Mouse (Mus musculus): Measurements from ENCODE around the gene Ddb2.

Gene Ddb2

GRCm38 (mm10) chr2:91236601-91237510 is at the start of gene Ddb2:
TSS of gene Ddb2 (minus strand) at chr2:91236982.
- peak; percentile 91 for DNase-seq (ENCODE audit: low read depth)

GRCm38 (mm10) chr2:91285885-91286505 is 49.2 kb upstream of the Ddb2 start:
- no peak for DNase-seq (ENCODE audit: low read depth)

DNA sequence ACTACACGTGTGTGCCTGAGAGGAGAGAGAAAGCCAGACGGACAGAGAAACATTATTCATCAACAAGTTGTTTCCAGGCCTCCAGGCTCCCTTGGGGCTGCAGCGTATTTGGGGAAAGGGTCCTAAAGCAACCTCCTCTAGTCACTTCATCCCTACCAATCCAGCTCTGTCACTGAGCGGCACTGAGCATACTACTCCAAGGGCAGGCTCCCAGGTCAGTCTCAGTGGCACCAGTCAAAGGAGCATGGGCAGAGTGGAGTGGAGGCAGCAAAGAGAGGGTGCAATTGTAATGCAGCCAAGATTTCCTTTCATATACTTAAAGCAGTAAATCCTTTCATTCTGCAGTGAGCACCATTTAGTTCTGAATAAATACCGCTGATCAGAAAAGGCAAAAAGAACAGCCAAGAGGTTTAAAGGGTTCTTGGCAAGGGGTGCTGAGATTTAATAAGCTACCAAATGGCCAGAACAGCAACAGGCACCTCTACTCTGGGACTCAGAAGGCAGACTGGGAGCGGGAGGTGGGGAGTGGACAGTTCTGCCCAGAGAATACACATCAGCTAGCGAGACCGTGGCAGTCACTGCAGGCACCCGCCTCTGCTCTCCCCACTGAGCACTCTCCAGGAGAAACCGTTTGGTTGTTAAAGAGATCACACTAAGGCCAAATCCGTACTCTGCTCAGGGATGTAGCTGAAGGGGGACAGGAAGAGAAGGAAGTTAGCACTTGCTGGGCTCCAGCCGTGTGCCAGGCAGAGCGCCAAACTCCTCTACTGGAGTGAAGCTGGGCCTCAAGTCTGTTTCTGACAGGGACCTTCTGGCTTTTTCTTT is 47.8 kb upstream of the Ddb2 start:
- no peak for DNase-seq (ENCODE audit: low read depth)

DNA sequence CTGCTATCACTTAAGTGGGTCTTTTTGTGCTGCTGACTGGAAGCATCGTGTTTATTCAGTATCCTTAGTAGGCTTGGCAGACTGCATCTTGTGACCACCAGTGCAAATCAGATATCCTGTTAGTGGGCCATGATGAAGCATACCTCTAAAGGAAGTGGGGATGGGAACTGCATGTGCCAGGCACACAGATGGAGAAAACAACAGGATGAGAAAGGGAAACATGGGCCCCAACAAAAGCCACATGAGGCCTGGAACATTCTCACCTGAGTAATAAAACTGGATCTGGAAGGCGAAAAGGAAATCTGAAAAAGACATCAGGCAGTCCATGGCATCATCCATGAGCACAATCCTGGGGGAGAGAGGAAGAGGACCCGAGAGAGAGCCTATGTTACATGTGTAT is 47.2 kb upstream of the Ddb2 start:
- DNase-seq (ENCODE audit: low read depth): no peak

DNA sequence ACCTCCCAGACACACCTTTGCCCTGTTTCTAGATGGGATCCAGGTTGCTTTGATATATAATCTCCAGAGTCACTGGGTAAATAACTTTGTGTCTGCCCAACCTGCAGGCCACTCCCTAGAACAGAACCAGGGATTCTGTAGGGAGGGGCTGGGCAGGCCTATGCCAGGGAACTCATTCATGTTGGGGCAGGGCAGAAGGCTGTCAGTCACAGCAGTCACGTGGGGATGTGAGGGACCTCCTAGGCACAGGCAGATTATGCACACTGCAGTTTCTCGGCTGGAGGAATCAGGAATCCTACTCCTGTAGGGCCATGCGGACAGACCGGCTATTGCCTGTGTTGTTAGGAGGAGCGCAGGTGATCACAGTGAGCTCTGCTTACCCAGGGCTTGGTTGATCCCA is 44.6 kb upstream of the Ddb2 start:
- DNase-seq (ENCODE audit: low read depth): no peak

GRCm38 (mm10) chr2:91279372-91279755 is 42.6 kb upstream of the Ddb2 start:
- no peak for DNase-seq (ENCODE audit: low read depth)

DNA sequence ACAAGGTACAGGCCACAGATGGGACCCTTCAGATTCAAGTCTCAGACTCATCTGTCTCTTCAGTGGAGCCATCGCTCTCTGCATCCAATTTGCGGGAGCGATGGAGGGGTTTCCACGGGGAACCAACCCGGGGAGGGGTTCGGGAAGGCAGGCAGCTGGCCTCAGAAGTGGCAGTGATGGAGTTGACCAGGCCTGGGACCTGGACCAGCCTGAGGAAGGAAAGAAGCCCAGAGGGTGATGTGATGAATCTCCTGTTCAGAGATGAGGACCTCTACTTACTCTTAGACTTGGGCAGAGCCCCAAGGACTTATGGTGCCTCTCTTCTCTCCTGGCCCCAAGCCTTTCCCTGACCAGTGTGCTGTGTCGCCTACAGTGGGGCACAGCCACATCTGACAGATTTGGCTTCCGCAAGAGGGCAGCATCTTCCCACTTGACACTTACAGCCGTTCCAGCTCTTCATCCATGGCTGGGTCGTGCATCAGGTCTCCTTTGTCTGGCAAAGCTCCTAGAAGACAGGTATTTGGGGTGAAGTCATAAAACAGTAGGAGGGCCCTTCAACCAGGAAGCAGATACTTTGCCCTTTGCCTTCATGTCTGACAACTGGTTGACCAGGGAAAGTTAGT is 42.1 kb upstream of the Ddb2 start:
- no peak for DNase-seq (ENCODE audit: low read depth)

GRCm38 (mm10) chr2:91269687-91270133 is 32.9 kb upstream of the Ddb2 start:
- no peak for DNase-seq (ENCODE audit: low read depth)

- no peak for DNase-seq (ENCODE audit: low read depth)
Observed at GRCm38 (mm10) chr2:91268706-91269105, 31.9 kb upstream of the Ddb2 start.

- no peak for DNase-seq (ENCODE audit: low read depth)
Observed at GRCm38 (mm10) chr2:91268042-91268441, 31.3 kb upstream of the Ddb2 start.

GRCm38 (mm10) chr2:91264711-91265681 is 28.2 kb upstream of the Ddb2 start, which contains the start of gene Arfgap2:
TSS of gene Arfgap2 (plus strand) at chr2:91264974.
- peak; percentile 95 for DNase-seq (ENCODE audit: low read depth)

- no peak for DNase-seq (ENCODE audit: low read depth)
Observed at GRCm38 (mm10) chr2:91263692-91264660, 27.2 kb upstream of the Ddb2 start.

DNA sequence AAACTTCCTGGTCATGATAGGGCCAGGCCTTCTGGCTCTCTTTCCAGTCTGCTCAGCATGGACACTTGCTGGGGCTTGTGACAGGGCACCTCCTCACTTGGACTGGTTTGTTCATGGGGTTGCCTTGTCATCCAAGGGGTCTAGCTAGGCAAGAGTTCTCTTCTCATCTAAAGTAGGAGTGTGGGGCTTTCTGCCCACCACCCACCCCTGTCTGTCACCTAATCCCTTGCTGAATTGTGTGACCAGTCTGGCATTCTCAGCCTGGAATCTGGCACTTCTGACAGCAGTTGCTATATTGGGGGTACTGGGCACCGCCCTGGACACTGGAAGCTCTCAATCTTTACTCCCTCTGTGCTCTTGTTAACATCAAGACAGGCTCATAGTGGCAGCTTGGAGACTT is 22.7 kb upstream of the Ddb2 start:
- no peak for DNase-seq (ENCODE audit: low read depth)

- DNase-seq (ENCODE audit: low read depth): no peak
Observed at GRCm38 (mm10) chr2:91258830-91259229, 22.0 kb upstream of the Ddb2 start.

- DNase-seq (ENCODE audit: low read depth): no peak
Observed at GRCm38 (mm10) chr2:91258054-91258453, 21.3 kb upstream of the Ddb2 start.

DNA sequence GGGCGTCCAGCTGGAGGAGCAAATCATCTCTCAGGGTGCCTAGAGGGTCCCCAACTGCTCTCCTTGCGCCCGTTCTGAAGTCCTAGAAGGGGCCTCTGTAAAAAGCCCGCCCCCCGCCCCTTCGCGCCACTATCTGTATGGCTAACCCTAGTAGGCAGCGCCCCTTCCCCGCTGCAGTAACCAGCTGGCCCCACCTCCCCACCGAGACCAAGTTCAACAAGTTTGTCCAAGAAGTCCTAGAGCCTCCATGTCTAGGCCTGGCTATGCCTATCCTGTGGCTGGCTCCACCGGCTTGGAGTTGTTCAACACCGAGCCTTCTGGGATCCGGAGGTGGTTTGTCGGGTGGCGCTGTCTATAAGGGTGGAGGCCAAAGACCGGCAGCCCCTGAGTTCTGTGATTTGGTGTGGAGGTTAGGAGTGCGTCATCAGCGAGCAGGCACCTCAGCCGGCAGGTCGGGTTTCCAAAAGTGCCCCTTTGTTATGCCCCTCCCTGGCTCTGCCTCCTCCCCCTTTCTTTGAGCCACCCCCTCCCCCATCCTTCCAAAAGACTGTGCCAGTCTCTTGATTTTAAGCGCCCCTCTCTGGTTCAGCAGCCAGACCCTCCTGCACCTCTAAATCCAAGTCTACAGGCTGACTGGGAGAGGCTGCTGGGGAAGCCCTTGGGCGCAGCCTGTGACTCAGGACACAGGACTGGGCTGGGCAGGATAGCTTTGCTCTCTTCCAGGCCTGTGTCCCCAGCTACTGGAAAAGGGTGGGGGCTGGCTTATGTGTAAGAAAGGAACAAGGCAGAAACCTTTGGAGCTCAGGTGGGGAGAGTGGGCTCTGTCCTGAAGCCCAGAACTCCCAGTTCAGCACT is 20.6 kb upstream of the Ddb2 start:
- no peak for DNase-seq (ENCODE audit: low read depth)

DNA sequence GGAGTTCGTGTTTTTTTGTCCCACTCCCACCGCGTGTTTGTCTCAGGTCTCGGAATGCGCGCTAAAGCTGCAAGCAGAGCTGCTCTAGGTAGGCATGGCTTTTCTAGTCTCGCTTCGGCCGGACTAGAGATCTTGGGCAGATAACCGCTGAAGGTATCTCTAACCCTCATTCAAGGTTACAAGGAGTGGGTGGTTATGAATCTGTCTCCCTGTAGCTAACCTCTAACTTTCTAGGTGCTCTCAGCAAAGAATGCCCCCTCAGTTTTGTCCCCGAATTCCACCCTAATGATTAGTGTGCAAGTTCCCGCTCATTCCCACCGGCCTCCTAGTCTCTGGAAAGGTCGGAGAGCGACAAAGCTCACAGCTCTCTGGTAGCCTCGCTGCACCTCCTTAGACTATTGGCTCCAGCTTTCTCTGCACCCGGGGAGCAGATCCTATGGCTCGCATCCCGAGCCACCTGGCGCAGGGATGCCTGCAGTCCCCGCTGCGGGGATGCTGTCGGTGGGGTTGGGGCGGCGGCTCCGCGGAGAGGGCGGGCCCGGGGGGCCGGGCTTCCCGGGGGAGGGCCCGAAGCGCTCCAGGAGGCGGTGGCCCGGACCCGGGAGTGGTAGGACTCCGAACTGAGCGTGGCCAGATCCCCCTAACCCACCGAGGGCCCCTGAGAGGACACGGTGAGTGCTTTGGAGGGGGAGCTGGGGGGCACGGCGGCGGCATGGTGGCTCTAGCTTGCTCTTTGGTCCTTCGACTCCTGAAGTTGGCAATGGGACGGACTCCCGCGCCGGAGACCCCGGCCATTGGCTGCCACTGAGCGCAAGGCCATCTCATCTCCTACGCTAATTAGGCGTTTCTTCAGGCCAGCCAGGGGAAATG is 19.7 kb upstream of the Ddb2 start:
- DNase-seq (ENCODE audit: low read depth): no peak

All from fibroblast of lung, adult 2 months (primary cell).